Comparison of ENCODE assay signal across 10 mouse cellular contexts in genomic region chr3:105799375-105799774, GRCm38 (mm10). TPM values are rescaled to one million over a fixed set of nuclear protein-coding genes. Genes with fewer than 3 reads are reported as not detected.
A peak's percentile ranks its signal among the peaks of the same experiment; 100 is the strongest.
DNase-seq lines count a peak whose midpoint lies in the region; ATAC-seq and TF ChIP-seq lines count a peak whose summit lies in the region.
"Had no signal": no experiment of that assay in that cellular context is flagged by ENCODE, and none has a peak within 500 bp of the region (broad histone marks: within the 10 kb centered on the region; RNA-seq: fewer than 3 reads in every experiment).

No protein-coding gene starts in this region.

- H3K4me2 ChIP-seq in kidney, embryonic 16.5 days (replicated peaks; ENCODE audit: low read depth, low read length) = peak overlapping the region; percentile 85
- H3K4me2 ChIP-seq in embryonic facial prominence, embryonic 12.5 days (replicated peaks) = peak overlapping the region; percentile 66
- H3K4me2 ChIP-seq in hindbrain, postnatal 0 days (ENCODE audit: low read depth, low read length) = peak overlapping the region; percentile 73
- peak overlapping the region; percentile 80 for H3K4me2 ChIP-seq in midbrain, embryonic 14.5 days (ENCODE audit: low read length)

- WGBS in kidney, embryonic 16.5 days = 66% methylated on average over 4 of the region's 4 CpGs
- WGBS in embryonic facial prominence, embryonic 12.5 days = 72% methylated on average over 4 of the region's 4 CpGs
- WGBS in hindbrain, postnatal 0 days = 70% methylated on average over 4 of the region's 4 CpGs
- 76% methylated on average over 4 of the region's 4 CpGs for WGBS in midbrain, embryonic 14.5 days

- no peaks in the 10 kb centered on the region for H3K9me3 ChIP-seq in kidney, embryonic 16.5 days (ENCODE audit: low read length)
- H3K9me3 ChIP-seq in embryonic facial prominence, embryonic 12.5 days = no peaks in the 10 kb centered on the region
- H3K9me3 ChIP-seq in hindbrain, postnatal 0 days (ENCODE audit: low read length) = no peaks in the 10 kb centered on the region
- no peaks in the 10 kb centered on the region for H3K9me3 ChIP-seq in midbrain, embryonic 14.5 days (ENCODE audit: control insufficient read depth, low read length)

- peak overlapping the region; percentile 83; the same call in 1 of the 2 replicates for H3K4me3 ChIP-seq in kidney, embryonic 16.5 days (ENCODE audit: low read length)
- peak overlapping the region; percentile 92; the same call in 1 of the 2 replicates for H3K4me3 ChIP-seq in embryonic facial prominence, embryonic 12.5 days
- H3K4me3 ChIP-seq in hindbrain, postnatal 0 days (ENCODE audit: low read length) = peak overlapping the region; percentile 92; the same call in 1 of the 2 replicates
- H3K4me3 ChIP-seq in midbrain, embryonic 14.5 days (replicated peaks; ENCODE audit: low read depth, low read length) = peak overlapping the region; percentile 70; the same call in 1 of the 2 replicates

- ATAC-seq in kidney, embryonic 16.5 days (ENCODE audit: low FRiP score, low TSS enrichment) = no peak
- ATAC-seq in embryonic facial prominence, embryonic 12.5 days (ENCODE audit: insufficient number of reproducible peaks, insufficient read depth, low FRiP score, low TSS enrichment) = no peak
- ATAC-seq in hindbrain, postnatal 0 days = no peak
- ATAC-seq in midbrain, embryonic 14.5 days (ENCODE audit: low FRiP score, low TSS enrichment) = no peak

- no peak overlapping the region for H3K27ac ChIP-seq in kidney, embryonic 16.5 days (ENCODE audit: low read length)
- H3K27ac ChIP-seq in embryonic facial prominence, embryonic 12.5 days = no peak overlapping the region
- no peak overlapping the region for H3K27ac ChIP-seq in hindbrain, postnatal 0 days
- no peak overlapping the region for H3K27ac ChIP-seq in midbrain, embryonic 14.5 days (replicated peaks; ENCODE audit: low read depth, low read length)

- DNase-seq in kidney, postnatal 10 days = no peak
- no peak for DNase-seq in hindbrain, postnatal 0 days (ENCODE audit: low spot score)
- DNase-seq in midbrain, embryonic 14.5 days = no peak
- DNase-seq in cerebellum, postnatal 25 days = no peak
- no peak for DNase-seq in left cerebral cortex, postnatal 10 days (ENCODE audit: extremely low spot score in 1 of 2, low spot score in 2 of 2)
- DNase-seq in thymus, postnatal 4 days = no peak
- DNase-seq: cerebellum, adult 8-10 months; kidney, postnatal 14 days had no signal

- peaks cover 26% of the 10 kb centered on the region for H3K4me1 ChIP-seq in kidney, embryonic 16.5 days (ENCODE audit: insufficient read depth, low read length)
- H3K4me1 ChIP-seq in embryonic facial prominence, embryonic 12.5 days = peaks cover 15% of the 10 kb centered on the region
- peaks cover 8% of the 10 kb centered on the region; the same call in 1 of the 2 replicates for H3K4me1 ChIP-seq in hindbrain, postnatal 0 days (ENCODE audit: insufficient read depth, low read length)
- peaks cover 22% of the 10 kb centered on the region for H3K4me1 ChIP-seq in midbrain, embryonic 14.5 days (ENCODE audit: control insufficient read depth, insufficient read depth, low read length)

- intact Hi-C loops in left cerebral cortex, postnatal 10 days (cut with DNase I) = no loop called here

- no peaks in the 10 kb centered on the region for H3K36me3 ChIP-seq in kidney, embryonic 16.5 days (ENCODE audit: insufficient read depth, low read length)
- no peaks in the 10 kb centered on the region for H3K36me3 ChIP-seq in embryonic facial prominence, embryonic 12.5 days
- no peaks in the 10 kb centered on the region for H3K36me3 ChIP-seq in hindbrain, postnatal 0 days (ENCODE audit: insufficient read depth, low read length)
- H3K36me3 ChIP-seq in midbrain, embryonic 14.5 days (ENCODE audit: control insufficient read depth, insufficient read depth, low read length) = no peaks in the 10 kb centered on the region

- no peak for TF ChIP-seq CTCF in hindbrain, postnatal 0 days (IDR thresholded peaks at IDR 0.05; ENCODE audit: low read depth)

- no peaks in the 10 kb centered on the region for H3K27me3 ChIP-seq in kidney, embryonic 16.5 days (ENCODE audit: insufficient read depth, low read length)
- no peaks in the 10 kb centered on the region for H3K27me3 ChIP-seq in embryonic facial prominence, embryonic 12.5 days
- H3K27me3 ChIP-seq in hindbrain, postnatal 0 days (ENCODE audit: insufficient read depth, low read length) = no peaks in the 10 kb centered on the region
- H3K27me3 ChIP-seq in midbrain, embryonic 14.5 days (ENCODE audit: control insufficient read depth, insufficient read depth, low read length) = no peaks in the 10 kb centered on the region

- no peak overlapping the region for H3K9ac ChIP-seq in kidney, embryonic 16.5 days (replicated peaks; ENCODE audit: low read length)
- no peak overlapping the region for H3K9ac ChIP-seq in embryonic facial prominence, embryonic 12.5 days
- no peak overlapping the region for H3K9ac ChIP-seq in hindbrain, postnatal 0 days (replicated peaks; ENCODE audit: low read length)
- no peak overlapping the region for H3K9ac ChIP-seq in midbrain, embryonic 14.5 days (replicated peaks; ENCODE audit: low read length)

RNA-seq across cellular contexts. Expression of gene Rap1a, which starts 1.8 kb away (rescaled TPM):
- polyA plus RNA-seq in kidney, embryonic 16.5 days (2015; fragmentation: Nextera tagmentation; extraction: Ambion mirVana) = 99.3 and 104 TPM in 2 replicates
- polyA plus RNA-seq in embryonic facial prominence, embryonic 12.5 days (2016; fragmentation: Nextera tagmentation; extraction: Ambion mirVana) = 82.1 and 83.4 TPM in 2 replicates
- total RNA-seq in hindbrain, postnatal 0 days (2014; rRNA removed) = 17.1 and 19.0 TPM in 2 replicates
- 78.6 and 85.8 TPM in 2 replicates for polyA plus RNA-seq in hindbrain, postnatal 0 days (2015; fragmentation: Nextera tagmentation; extraction: Ambion mirVana)
- 59.9 and 79.4 TPM in 2 replicates for polyA plus RNA-seq in midbrain, embryonic 14.5 days (2014; fragmentation: Nextera tagmentation; extraction: Ambion mirVana)
- 10 to 100 TPM; 75.7 to 86.0 TPM for total RNA-seq in left cerebral cortex, postnatal 10 days (2021)
